Mouse (Mus musculus) limb, embryonic 14.5 days (tissue): ENCODE data around the gene Bpifc. TPM values are rescaled to one million over a fixed set of nuclear protein-coding genes. Genes with fewer than 3 reads are reported as not detected.

Experiments
- ATAC-seq: fragments of 200-750 bp; cut with Nextera tagmentation; 2 replicates; pipeline ENCODE4 v1.8.0; 2017; ENCODE audit warnings: low read depth, moderate number of reproducible peaks, moderate TSS enrichment; ENCODE audit not compliant: low FRiP score
- DNase-seq: peaks from one replicate; pipeline ENCODE4 v3.0.0-alpha.2; 2015; ENCODE audit warnings: low spot score
- H3K27ac ChIP-seq: fragments of 300-500 bp; sonication (generic); replicated peaks from 2 replicates; pipeline ENCODE4 v1.5.1; 2014; ENCODE audit warnings: low read depth, mild to moderate bottlenecking, low read length, moderate library complexity, mixed read lengths
- H3K27me3 ChIP-seq: fragments of 300-500 bp; sonication (generic); 2 replicates; pipeline ENCODE4 v1.6.1; 2014; ENCODE audit warnings: low read length, mixed read lengths; ENCODE audit not compliant: control insufficient read depth, insufficient read depth
- H3K36me3 ChIP-seq: fragments of 300-500 bp; sonication (generic); 2 replicates; pipeline ENCODE4 v1.6.1; 2014; ENCODE audit warnings: mild to moderate bottlenecking, low read length, moderate library complexity, mixed read lengths; ENCODE audit not compliant: control insufficient read depth, insufficient read depth
- H3K4me1 ChIP-seq: fragments of 300-500 bp; sonication (generic); 2 replicates; pipeline ENCODE4 v1.6.1; 2014; ENCODE audit warnings: antibody characterized with exemption, low read length, mixed read lengths; ENCODE audit not compliant: control insufficient read depth, insufficient read depth
- H3K4me2 ChIP-seq: fragments of 300-500 bp; sonication (generic); replicated peaks from 2 replicates; pipeline ENCODE4 v1.6.1; 2014; ENCODE audit warnings: low read depth, mild to moderate bottlenecking, low read length, moderate library complexity; ENCODE audit not compliant: severe bottlenecking
- H3K4me3 ChIP-seq: fragments of 300-500 bp; sonication (generic); replicated peaks from 2 replicates; pipeline ENCODE4 v1.5.1; 2014; ENCODE audit warnings: low read length
- H3K9ac ChIP-seq: fragments of 300-500 bp; sonication (generic); 2 replicates; pipeline ENCODE4 v1.6.1; 2014; ENCODE audit warnings: mild to moderate bottlenecking, low read depth, low read length, moderate library complexity; ENCODE audit not compliant: severe bottlenecking
- H3K9me3 ChIP-seq: fragments of 300-500 bp; sonication (generic); 2 replicates; pipeline ENCODE4 v1.6.1; 2016; ENCODE audit warnings: low read length; ENCODE audit not compliant: control insufficient read depth
- POLR2A ChIP-seq: fragments of 200-500 bp; IDR thresholded peaks from 2 replicates; pipeline ENCODE4 v1.8.0; 2012; ENCODE audit warnings: inconsistent platforms, mild to moderate bottlenecking, moderate library complexity, borderline replicate concordance; ENCODE audit not compliant: insufficient read depth, insufficient read length; ENCODE audit errors: extremely low read depth
- WGBS: fragments of 180-500 bp; shearing (Covaris S2); extraction: QIAGEN DNeasy Blood & Tissue Kit; methylation state at CpG from one replicate; pipeline ENCODE4 v1.1.7; 2014; 5-methylcytosine and 5-hydroxymethylcytosine counted together
- polyA plus RNA-seq, 2 experiments: library from polyadenylated mRNA; depleted of rRNA in 1 of 2; stranded (reverse) in 1 of 2; unstranded in 1 of 2; fragments of >200 nt; fragmentation: Nextera tagmentation in 1 of 2; extraction: Ambion mirVana in 1 of 2; gene quantifications; 2 replicates each; pipeline versions ENCODE4 v1.2.1 to v1.2.3; 2012 to 2014

Gene Bpifc
- polyA plus RNA-seq, 2 experiments: 4.0 to 9.4 TPM

DNA sequence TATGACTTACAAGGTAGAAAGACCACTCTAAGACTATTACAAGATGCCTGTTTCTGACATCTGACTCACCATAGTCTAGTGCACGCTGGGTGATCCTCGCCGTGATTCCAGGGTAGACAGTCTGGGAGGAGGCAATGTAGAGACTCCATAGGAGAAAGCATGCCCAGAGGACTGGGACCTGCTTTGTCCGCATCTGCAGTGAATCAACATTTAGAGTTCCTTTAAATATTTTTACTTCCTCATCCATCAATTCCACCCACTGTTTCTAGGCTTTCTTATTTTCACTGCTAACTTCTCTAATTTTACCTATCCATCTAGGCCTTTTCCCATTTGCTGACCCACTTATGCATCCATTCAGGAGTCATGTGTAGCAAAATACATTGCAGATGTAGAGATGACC, 11.2 kb downstream of the Bpifc start:
- Histone ChIP-seq H3K36me3 (no peaks in the 10 kb centered on the region), H3K4me3 (no peak overlapping the region), H3K9me3 (no peaks in the 10 kb centered on the region), H3K4me2 (no peak overlapping the region), H3K9ac (no peak overlapping the region), H3K4me1 (no peaks in the 10 kb centered on the region), H3K27ac (no peak overlapping the region), H3K27me3 (no peaks in the 10 kb centered on the region)
- ATAC-seq (no peak), DNase-seq (no peak)
- TF ChIP-seq POLR2A: no peak
- 95% methylated on average over 4 of the region's 4 CpGs for WGBS

DNA sequence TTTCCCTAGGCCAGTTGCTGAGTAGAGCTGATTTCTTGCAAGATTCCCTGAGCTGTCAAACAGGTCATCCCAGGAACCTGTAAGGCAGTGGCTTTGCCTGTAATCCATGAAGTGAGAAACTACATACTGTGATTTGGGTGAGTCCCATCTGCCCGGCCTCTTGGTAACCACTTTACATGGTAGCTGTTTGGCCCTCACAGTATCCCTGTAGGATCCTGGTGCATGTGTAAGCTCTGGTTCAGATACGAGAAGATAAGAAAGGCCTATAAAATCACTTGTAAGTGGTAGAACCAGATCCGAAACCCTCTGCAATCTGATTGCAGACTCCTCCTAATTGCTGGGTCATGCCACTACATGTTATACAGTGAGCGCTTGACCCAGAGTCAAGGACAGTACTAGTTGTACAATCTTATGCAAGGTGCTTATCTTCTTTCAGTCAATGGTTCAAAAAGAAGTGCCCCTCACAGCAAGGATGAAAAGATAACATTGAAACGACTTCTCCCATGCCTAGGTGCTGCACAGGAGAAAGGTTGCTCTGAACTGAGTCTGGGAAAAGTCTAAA, 17.1 kb downstream of the Bpifc start:
- Histone ChIP-seq H3K36me3 (no peaks in the 10 kb centered on the region), H3K4me3 (no peak overlapping the region), H3K9me3 (no peaks in the 10 kb centered on the region), H3K27ac (no peak overlapping the region), H3K27me3 (no peaks in the 10 kb centered on the region), H3K4me1 (no peaks in the 10 kb centered on the region), H3K4me2 (no peak overlapping the region), H3K9ac (no peak overlapping the region)
- no peak for TF ChIP-seq POLR2A
- DNase-seq: no peak
- 73% methylated on average over 5 of the region's 5 CpGs for WGBS
- no peak for ATAC-seq

DNA sequence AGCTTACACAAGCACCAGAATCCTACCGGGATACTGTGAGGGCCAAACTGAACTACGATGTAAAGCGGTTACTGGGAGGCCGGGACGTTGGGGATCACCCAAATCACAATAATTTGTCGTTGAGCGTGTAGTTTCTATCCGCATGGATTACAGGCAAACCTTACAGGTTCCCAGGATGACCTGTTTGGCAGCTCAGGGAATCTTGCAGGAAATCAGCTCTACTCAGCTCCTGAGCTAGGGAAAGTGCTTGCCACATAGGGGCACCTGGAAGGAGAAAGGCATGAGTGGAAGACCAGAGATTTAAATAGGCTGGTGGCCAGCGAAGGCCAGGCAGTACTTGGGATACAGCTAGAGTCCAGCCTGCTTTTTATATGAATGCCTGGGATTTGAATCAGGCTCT, 17.9 kb downstream of the Bpifc start:
- H3K4me2 ChIP-seq: no peak overlapping the region
- no peak for TF ChIP-seq POLR2A
- no peaks in the 10 kb centered on the region for H3K36me3 ChIP-seq
- H3K27ac ChIP-seq: no peak overlapping the region
- no peaks in the 10 kb centered on the region for H3K4me1 ChIP-seq
- 75% methylated on average over 9 of the region's 9 CpGs for WGBS
- H3K9ac ChIP-seq: no peak overlapping the region
- ATAC-seq: no peak
- no peaks in the 10 kb centered on the region for H3K27me3 ChIP-seq
- no peaks in the 10 kb centered on the region for H3K9me3 ChIP-seq
- no peak overlapping the region for H3K4me3 ChIP-seq
- DNase-seq: no peak

DNA sequence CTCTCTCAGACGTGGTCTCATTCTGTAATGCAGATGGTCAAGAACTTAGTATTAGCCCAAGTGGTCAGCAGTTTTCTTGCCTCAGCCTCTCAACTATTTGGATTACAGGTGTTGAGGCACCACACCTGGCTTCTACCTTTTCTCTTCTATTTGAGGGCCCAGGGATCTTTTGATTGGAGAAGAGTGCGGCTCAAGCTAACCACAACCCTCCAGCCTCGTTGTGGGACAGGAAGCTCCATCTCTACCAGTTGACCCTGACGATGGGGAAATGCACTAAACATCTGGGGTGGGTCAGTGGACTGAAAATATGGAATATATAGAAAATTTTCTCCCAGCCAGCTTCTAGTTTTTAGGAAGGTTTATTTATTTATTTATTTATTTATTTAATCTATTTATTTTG, 19.3 kb downstream of the Bpifc start:
- Histone ChIP-seq H3K4me2 (no peak overlapping the region), H3K4me3 (no peak overlapping the region), H3K27me3 (no peaks in the 10 kb centered on the region), H3K36me3 (no peaks in the 10 kb centered on the region), H3K27ac (no peak overlapping the region), H3K9ac (no peak overlapping the region), H3K4me1 (no peaks in the 10 kb centered on the region), H3K9me3 (no peaks in the 10 kb centered on the region)
- ATAC-seq: no peak
- 87% methylated on average over 4 of the region's 4 CpGs for WGBS
- DNase-seq: no peak
- TF ChIP-seq POLR2A: no peak

DNA sequence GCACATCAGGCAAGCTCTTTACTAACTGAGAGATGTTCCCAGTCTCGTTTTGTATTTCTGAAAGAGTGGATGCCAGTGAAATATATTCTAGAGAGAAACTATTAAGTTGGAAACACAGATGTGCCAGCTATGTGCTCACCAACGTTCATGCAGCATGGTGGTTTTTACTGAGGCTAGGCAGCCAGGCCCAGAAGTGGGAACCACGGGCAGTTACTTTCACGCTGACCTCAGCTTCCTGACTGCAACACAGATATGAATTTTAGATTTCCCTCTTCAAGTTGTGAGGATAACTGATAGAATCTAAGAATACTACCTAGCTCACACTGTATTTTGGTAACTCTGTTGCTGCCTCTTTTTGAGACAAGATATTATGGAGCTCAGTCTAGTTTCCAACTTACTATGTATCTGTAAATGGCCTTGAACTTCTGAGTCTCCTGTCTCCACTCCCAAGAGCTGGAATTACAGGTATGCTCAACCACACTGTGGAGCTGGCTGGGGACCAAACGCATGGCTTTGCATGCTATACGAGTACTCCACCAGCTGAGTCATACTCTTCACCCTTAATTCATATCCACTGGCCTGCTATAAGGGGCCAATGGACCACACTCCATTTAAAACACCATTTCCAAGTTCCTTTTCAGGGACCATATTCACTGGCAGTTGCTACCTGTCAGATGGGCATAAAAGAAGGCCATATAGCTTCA, 22.1 kb downstream of the Bpifc start:
- Histone ChIP-seq H3K4me3 (no peak overlapping the region), H3K9me3 (no peaks in the 10 kb centered on the region), H3K36me3 (no peaks in the 10 kb centered on the region), H3K27me3 (no peaks in the 10 kb centered on the region), H3K9ac (no peak overlapping the region), H3K27ac (no peak overlapping the region), H3K4me1 (no peaks in the 10 kb centered on the region), H3K4me2 (no peak overlapping the region)
- 68% methylated on average over 6 of the region's 6 CpGs for WGBS
- ATAC-seq: no peak
- DNase-seq: no peak
- no peak for TF ChIP-seq POLR2A

DNA sequence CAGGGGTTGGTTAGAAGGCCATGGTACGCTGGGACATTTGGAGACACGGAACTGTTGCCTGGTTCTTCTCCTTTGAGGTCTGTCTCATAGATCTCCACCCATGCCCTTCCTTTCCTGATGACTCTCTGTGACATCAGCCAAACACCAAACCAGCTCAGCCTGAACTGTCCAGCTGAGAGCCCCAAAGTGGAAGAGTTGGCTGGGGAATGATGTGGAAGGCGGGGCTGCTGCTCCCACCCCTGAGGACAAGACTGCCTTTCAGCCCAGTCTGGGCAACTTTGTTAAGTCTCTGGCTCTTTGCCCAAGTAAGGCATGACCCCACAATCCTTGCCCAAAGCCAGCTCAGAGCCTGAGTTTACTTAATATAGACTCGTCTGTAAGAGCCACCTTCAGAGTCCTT, 38.8 kb downstream of the Bpifc start:
- Histone ChIP-seq H3K27me3 (no peaks in the 10 kb centered on the region), H3K4me1 (no peaks in the 10 kb centered on the region), H3K4me2 (no peak overlapping the region), H3K9ac (no peak overlapping the region), H3K4me3 (no peak overlapping the region), H3K27ac (0 out of 2 replicates have a peak overlapping the region, but pooled peaks have one; percentile 26), H3K9me3 (0 out of 2 replicates have a peak, but pooled peaks cover 4% of the 10 kb centered on the region), H3K36me3 (no peaks in the 10 kb centered on the region)
- DNase-seq: peak; percentile 46
- TF ChIP-seq POLR2A: no peak
- WGBS: 76% methylated on average over 4 of the region's 4 CpGs
- no peak for ATAC-seq
